Mouse (Mus musculus) E14TG2a.4 (cell line): Measurements from ENCODE around the gene Spem1.

Source experiments
- CTCF ChIP-seq: conservative IDR thresholded peaks from 2 replicates; pipeline ENCODE4 v1.5.1; 2014; ENCODE audit warnings: low read length
- NANOG ChIP-seq: IDR thresholded peaks from 2 replicates; pipeline ENCODE4 v1.6.1; 2014; ENCODE audit warnings: borderline replicate concordance, low read length, mixed read lengths
- POU5F1 ChIP-seq: IDR thresholded peaks from 2 replicates; pipeline ENCODE4 v1.6.1; 2014; ENCODE audit warnings: low read length, borderline replicate concordance

DNA sequence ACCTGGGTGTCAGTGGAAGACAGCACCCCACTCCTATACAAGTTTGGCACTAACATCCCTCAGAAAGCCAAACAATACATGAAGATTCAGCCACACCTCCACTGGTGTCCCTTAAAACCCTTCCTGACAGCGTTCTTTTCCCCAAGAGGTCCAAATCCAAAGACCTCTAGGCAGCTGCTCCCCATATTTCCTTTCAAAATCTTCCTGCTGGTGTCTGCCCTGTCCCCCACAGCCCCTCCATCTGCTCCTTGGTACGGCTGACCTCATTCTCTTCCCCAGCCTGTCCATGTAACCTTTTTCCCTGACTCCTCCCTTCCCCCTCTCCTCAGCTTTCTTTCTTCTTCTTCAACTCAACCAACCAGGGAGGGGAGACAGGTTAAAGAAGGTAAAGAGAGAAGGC, 1.5 kb upstream of the Spem1 start:
- TF ChIP-seq CTCF = no peak
- no peak for TF ChIP-seq POU5F1
- TF ChIP-seq NANOG = no peak
